Mouse (Mus musculus) olfactory bulb, adult 2 months (tissue): ENCODE measurements around the gene Adat3.

ENCODE experiments used
- CTCF ChIP-seq: fragments of 200-500 bp; IDR thresholded peaks from 2 replicates; pipeline ENCODE4 v1.5.1; 2012; ENCODE audit warnings: low read depth, mild to moderate bottlenecking, low read length, moderate library complexity; ENCODE audit not compliant: insufficient read depth
- POLR2A ChIP-seq: fragments of 200-500 bp; IDR thresholded peaks from 2 replicates; pipeline ENCODE4 v1.6.1; 2012; ENCODE audit warnings: mild to moderate bottlenecking, low read depth, low read length, moderate library complexity; ENCODE audit not compliant: insufficient read depth

- no peak for TF ChIP-seq CTCF
- TF ChIP-seq POLR2A, result no peak
Observed at GRCm38 (mm10) chr10:80603364-80603763, 684 bp downstream of the Adat3 start.
